Mouse (Mus musculus) kidney, postnatal 0 days (tissue): Measurements from ENCODE around the gene Rac2. TPM values are rescaled to one million over a fixed set of nuclear protein-coding genes. Genes with fewer than 3 reads are reported as not detected.
A peak's percentile ranks its signal among the peaks of the same experiment; 100 is the strongest.

Source experiments
- ATAC-seq: fragments of 200-750 bp; cut with Nextera tagmentation; replicated peaks from 2 replicates; pipeline ENCODE4 v1.8.0; 2017; ENCODE audit warnings: low read depth, moderate number of reproducible peaks, moderate TSS enrichment, moderate library complexity; ENCODE audit not compliant: low FRiP score
- DNase-seq: peaks from one replicate; pipeline ENCODE4 v3.0.0-alpha.2; 2016; ENCODE audit warnings: low spot score
- H3K27ac ChIP-seq: fragments of 300-500 bp; sonication (generic); 2 replicates; pipeline ENCODE4 v1.5.1; 2014; ENCODE audit warnings: mild to moderate bottlenecking
- H3K27me3 ChIP-seq: fragments of 300-500 bp; sonication (generic); 2 replicates; pipeline ENCODE4 v1.6.1; 2014; ENCODE audit warnings: low read length, mixed read lengths; ENCODE audit not compliant: insufficient read depth
- H3K36me3 ChIP-seq: fragments of 300-500 bp; sonication (generic); 2 replicates; pipeline ENCODE4 v1.6.1; 2014; ENCODE audit warnings: low read length, mixed read lengths; ENCODE audit not compliant: insufficient read depth
- H3K4me1 ChIP-seq: fragments of 300-500 bp; sonication (generic); replicated peaks from 2 replicates; pipeline ENCODE4 v1.6.1; 2014; ENCODE audit warnings: antibody characterized with exemption, low read length, mixed read lengths; ENCODE audit not compliant: insufficient read depth
- H3K4me2 ChIP-seq: fragments of 300-500 bp; sonication (generic); 2 replicates; pipeline ENCODE4 v1.6.1; 2014; ENCODE audit warnings: mild to moderate bottlenecking, low read length, moderate library complexity, mixed read lengths
- H3K4me3 ChIP-seq: fragments of 300-500 bp; sonication (generic); replicated peaks from 2 replicates; pipeline ENCODE4 v1.5.1; 2014; ENCODE audit warnings: low read depth, low read length
- H3K9ac ChIP-seq: fragments of 300-500 bp; sonication (generic); 2 replicates; pipeline ENCODE4 v1.6.1; 2014; ENCODE audit warnings: low read depth, low read length
- H3K9me3 ChIP-seq: fragments of 300-500 bp; sonication (generic); replicated peaks from 2 replicates; pipeline ENCODE4 v1.6.1; 2016; ENCODE audit warnings: low read length, inconsistent platforms, mixed read lengths
- CTCF ChIP-seq: IDR thresholded peaks from 2 replicates; pipeline ENCODE4 v1.5.1; 2016; ENCODE audit warnings: antibody characterized with exemption, low read depth, mild to moderate bottlenecking, moderate library complexity
- WGBS: fragments of 180-500 bp; shearing (Covaris S2); extraction: QIAGEN DNeasy Blood & Tissue Kit; methylation state at CpG from one replicate; pipeline ENCODE4 v1.1.7; 2014; 5-methylcytosine and 5-hydroxymethylcytosine counted together
- polyA plus RNA-seq: library from polyadenylated mRNA; unstranded; fragments of >200 nt; fragmentation: Nextera tagmentation; extraction: Ambion mirVana; gene quantifications from 2 replicates; pipeline ENCODE4 v1.2.1, GENCODE M21; 2015

The Rac2 gene
- polyA plus RNA-seq, 1 experiment from 2014 or later: 8.8 TPM

DNA sequence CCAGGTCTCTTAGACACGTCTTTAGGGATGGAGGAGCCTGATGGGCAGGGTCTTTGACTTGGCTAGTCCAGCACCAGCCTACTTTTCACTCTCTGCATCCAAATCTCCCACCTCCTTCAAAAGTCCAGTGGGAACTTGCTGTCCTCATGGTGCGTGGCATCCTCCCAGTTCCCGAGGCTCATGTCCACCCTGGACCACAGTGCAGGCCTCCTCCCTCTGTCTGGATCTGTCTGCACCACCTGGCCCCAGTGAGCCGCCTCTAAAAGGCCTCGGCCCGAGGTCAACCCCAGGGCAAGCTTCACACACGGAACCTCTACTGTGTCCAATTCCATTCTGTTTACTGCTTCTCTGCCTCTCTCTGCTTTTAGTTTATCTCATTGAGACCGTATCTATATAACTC is 51.3 kb downstream of the Rac2 start:
- Histone ChIP-seq H3K36me3 (no peaks in the 10 kb centered on the region), H3K27ac (no peak overlapping the region), H3K9me3 (no peaks in the 10 kb centered on the region), H3K4me1 (no peaks in the 10 kb centered on the region), H3K4me3 (no peak overlapping the region), H3K4me2 (no peak overlapping the region), H3K9ac (no peak overlapping the region), H3K27me3 (no peaks in the 10 kb centered on the region)
- DNase-seq: no peak
- no peak for TF ChIP-seq CTCF
- 56% methylated on average over 8 of the region's 8 CpGs for WGBS
- ATAC-seq: no peak

DNA sequence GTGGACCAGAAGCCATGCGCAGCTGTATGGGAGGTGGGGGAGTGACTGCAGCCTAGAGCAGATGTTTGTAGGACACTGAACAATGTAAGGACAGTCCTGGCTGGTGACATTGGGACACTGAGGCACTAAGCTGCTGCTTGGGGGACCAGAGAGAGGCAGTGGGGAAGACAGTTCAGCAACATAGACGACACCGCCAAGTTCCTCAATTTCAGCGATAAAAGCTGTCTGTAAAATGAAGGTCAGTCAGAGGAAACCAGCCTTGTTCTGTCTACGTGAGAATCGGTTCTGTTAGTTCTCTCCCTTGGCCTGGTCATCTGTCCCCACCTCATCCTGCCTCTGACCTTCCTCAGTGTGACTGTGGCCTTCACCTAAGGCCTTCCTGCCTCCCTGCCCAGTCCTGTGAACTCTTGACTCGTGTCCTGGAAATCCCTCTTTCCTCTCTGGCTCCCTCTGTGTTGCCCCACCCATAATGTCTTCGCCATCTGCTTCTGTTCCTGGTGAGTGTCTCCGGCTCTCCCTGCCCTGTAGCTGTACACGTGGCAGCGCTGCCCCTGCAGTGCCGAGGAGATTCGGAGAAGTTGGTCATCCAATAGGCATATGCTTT is 52.4 kb downstream of the Rac2 start:
- no peak for TF ChIP-seq CTCF
- Histone ChIP-seq H3K4me1 (no peaks in the 10 kb centered on the region), H3K27me3 (no peaks in the 10 kb centered on the region), H3K4me3 (no peak overlapping the region), H3K36me3 (no peaks in the 10 kb centered on the region), H3K9ac (no peak overlapping the region), H3K4me2 (no peak overlapping the region), H3K27ac (no peak overlapping the region), H3K9me3 (no peaks in the 10 kb centered on the region)
- ATAC-seq: no peak
- DNase-seq: no peak
- WGBS: 54% methylated on average over 13 of the region's 13 CpGs

DNA sequence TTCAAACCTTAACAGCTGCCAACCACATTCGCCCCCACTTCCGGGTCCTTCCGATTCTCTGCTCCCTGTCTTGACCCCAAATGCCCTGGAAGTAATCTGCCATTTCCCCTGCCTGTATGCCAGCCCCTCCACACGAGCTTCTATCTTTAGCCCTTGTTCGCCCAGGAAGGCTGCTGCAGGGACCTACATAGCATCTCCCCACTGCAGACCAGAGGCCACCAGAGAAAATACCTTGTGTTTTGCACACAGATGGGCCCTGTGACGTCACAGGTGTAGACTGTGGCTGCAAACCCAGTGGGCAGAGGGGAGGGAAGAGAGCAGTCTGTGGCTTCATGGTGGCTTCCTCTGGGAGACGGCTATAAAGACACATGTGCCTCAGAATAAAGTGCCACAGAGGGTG is 54.4 kb downstream of the Rac2 start:
- no peaks in the 10 kb centered on the region for H3K27me3 ChIP-seq
- no peak overlapping the region for H3K9ac ChIP-seq
- H3K4me2 ChIP-seq: no peak overlapping the region
- WGBS: 49% methylated on average over 7 of the region's 7 CpGs
- H3K4me3 ChIP-seq: no peak overlapping the region
- H3K9me3 ChIP-seq: no peaks in the 10 kb centered on the region
- ATAC-seq (no peak), DNase-seq (no peak)
- H3K27ac ChIP-seq: no peak overlapping the region
- H3K36me3 ChIP-seq: no peaks in the 10 kb centered on the region
- H3K4me1 ChIP-seq: no peaks in the 10 kb centered on the region
- TF ChIP-seq CTCF: no peak

DNA sequence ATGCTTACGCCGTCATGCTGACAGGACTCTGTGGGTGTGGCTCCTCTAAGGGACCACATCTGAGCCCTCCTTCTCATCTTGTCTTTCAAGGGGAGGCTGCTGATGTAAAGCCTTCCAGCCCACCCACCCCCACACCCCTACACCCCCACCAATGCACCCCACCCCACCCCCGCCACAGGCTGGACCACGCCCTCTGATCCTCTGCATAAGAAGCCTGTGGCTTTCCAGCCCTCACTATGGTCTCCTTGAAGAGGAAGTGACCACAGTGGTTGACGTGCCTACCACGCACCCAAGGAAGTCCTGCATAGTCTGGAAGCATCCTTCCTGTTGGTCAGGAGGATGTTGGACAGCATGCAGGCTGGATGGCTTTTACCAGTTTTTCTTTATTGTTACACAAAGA is 56.8 kb downstream of the Rac2 start:
- H3K4me1 ChIP-seq: no peaks in the 10 kb centered on the region; the same call in 1 of the 2 replicates
- H3K27me3 ChIP-seq: no peaks in the 10 kb centered on the region
- TF ChIP-seq CTCF: no peak
- no peak for ATAC-seq
- H3K36me3 ChIP-seq: no peaks in the 10 kb centered on the region
- WGBS: 85% methylated on average over 6 of the region's 6 CpGs
- DNase-seq: no peak
- H3K4me3 ChIP-seq: no peak overlapping the region
- H3K9me3 ChIP-seq: no peaks in the 10 kb centered on the region
- no peak overlapping the region for H3K4me2 ChIP-seq
- H3K27ac ChIP-seq: no peak overlapping the region
- H3K9ac ChIP-seq: no peak overlapping the region

DNA sequence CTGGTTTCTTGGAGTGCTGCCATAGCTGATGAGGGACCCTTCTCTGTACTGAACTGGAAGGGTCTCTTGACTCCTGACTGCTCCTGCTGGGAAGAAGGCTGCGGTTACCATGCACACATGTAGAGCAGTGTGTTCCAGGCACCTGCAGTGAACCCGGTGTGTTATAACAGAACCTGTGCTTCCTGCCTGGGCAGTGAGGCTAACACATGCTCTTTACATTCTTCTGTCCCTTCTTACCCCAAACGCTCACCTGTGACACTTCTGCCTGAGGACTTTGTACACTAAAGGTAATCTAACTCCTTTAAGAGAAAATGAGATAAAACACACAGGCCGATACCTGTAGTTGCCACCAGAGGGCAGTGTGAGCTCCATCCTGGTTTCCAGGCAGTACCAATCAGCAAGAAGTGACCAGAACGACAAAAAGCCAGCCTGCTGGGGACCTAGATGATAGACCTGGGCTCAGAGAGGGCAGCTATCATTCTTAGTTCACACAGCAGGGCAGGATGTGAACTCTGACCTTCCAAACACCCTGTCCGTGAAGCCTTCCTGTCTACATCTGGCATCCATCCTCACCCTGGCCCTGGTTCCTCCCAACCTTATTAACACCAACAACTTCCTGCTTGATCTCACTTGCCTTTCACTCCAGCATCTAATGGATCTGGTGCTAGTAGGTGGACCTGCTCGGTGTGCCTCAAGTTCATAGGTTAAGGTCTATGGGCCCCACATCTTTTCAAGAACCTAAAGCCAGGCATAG is 58.0 kb downstream of the Rac2 start:
- no peaks in the 10 kb centered on the region for H3K27me3 ChIP-seq
- no peak overlapping the region for H3K27ac ChIP-seq
- no peak overlapping the region for H3K4me2 ChIP-seq
- TF ChIP-seq CTCF: peak; percentile 97
- ATAC-seq: 0 out of 2 replicates have a peak, but pooled peaks have one; percentile 15
- DNase-seq: peak; percentile 88
- WGBS: 24% methylated on average over 7 of the region's 7 CpGs
- H3K9me3 ChIP-seq: no peaks in the 10 kb centered on the region
- H3K4me3 ChIP-seq: no peak overlapping the region
- H3K4me1 ChIP-seq: no peaks in the 10 kb centered on the region; the same call in 1 of the 2 replicates
- H3K9ac ChIP-seq: no peak overlapping the region
- no peaks in the 10 kb centered on the region for H3K36me3 ChIP-seq

DNA sequence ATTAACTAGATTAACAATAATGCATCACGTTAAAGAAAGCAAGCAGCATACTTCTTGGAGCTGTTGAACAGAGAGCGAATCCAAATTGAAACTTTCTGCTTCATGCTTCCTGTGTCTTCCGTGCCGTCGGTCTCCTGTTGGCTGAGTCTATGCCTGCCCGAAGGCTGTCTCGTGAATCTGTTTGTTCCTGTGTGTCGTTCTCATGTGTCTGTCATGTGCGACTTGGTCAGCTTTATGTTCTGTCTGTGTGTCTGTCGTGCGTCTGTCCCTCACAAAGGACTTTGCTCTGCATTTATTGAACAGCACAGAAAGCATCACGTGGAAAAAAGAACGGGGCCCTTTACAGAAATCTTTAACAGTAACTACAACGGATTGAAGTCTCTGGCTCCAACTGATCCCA is 59.6 kb downstream of the Rac2 start:
- ATAC-seq: no peak
- H3K4me2 ChIP-seq: no peak overlapping the region
- DNase-seq: no peak
- no peak overlapping the region for H3K4me3 ChIP-seq
- 68% methylated on average over 14 of the region's 14 CpGs for WGBS
- no peaks in the 10 kb centered on the region for H3K36me3 ChIP-seq
- H3K9ac ChIP-seq: no peak overlapping the region
- H3K27me3 ChIP-seq: no peaks in the 10 kb centered on the region
- H3K9me3 ChIP-seq: no peaks in the 10 kb centered on the region
- TF ChIP-seq CTCF: no peak
- no peaks in the 10 kb centered on the region; the same call in 1 of the 2 replicates for H3K4me1 ChIP-seq
- no peak overlapping the region for H3K27ac ChIP-seq
